Mouse (Mus musculus) liver, adult 10 weeks (tissue): ENCODE data around the gene Olfr205. TPM values are rescaled to one million over a fixed set of nuclear protein-coding genes. Genes with fewer than 3 reads are reported as not detected.

Experiments used
- polyA plus RNA-seq: library from polyadenylated mRNA; stranded (reverse); fragments of 350-450 nt; fragmentation: Illumina TruSeq; extraction: RNeasy Lipid Tissue Mini Kit (QIAGEN cat#74804); gene quantifications from one replicate; pipeline ENCODE4 v1.2.3, GENCODE M21; 2014; ENCODE audit warnings: low read depth, low replicate concordance

Olfr205 gene
- not detected for polyA plus RNA-seq

GRCm38 (mm10) chr16:59331038-59331437 lies at the start of gene Olfr205:
Gene Olfr205 (minus strand): TSS chr16:59331138.

DNA sequence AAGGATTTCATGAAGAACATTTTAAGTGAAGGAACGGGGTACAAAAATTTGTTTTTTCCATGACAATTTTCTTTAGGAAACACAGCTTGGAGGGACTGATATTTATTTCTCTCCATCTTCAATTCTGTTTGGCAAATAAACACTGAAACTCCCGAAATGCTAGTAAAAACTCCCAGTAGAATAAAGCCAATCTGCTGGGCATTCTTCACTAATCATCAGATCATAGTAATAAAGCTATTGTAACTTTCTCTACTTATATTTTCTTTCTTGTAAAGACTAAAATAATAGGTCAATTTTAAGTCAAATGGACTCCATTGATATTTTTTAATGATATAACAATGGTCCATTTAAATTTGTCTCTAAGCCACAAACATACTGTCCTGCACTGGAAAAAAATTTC lies 33.0 kb upstream of the Olfr205 start, which contains the start of gene Olfr209:
TSS of gene Olfr209 (minus strand) at position 101 of the 400 bp plus-strand sequence.

DNA sequence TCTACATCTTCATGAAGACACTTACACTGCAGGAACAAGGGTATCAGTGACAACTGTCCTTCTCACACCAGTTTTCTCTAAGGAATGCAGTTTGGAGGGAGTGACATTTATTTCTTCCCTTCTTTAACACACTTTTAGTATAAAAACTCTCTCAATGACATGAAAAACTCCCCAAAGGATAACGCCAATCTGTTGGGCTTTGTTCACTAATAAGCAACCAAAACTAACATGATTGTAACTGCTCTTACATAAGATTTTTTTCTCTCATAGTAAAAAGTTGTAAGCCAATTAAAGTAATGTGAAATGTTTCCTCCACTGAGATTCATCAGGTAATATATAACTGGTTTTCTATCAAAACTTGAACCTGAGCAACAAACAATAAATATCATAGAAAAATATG lies 18.2 kb upstream of the Olfr205 start, which contains the start of gene Olfr206:
TSS of gene Olfr206 (minus strand) at position 101 of the 400 bp plus-strand sequence.

GRCm38 (mm10) chr16:59318148-59318547 lies 12.8 kb downstream of the Olfr205 start, which contains the start of gene Olfr204:
Gene Olfr204 (minus strand): TSS chr16:59318248.

GRCm38 (mm10) chr16:59298581-59298980 lies 32.4 kb downstream of the Olfr205 start, which contains the start of gene Olfr203:
Gene Olfr203 (plus strand): TSS chr16:59298881.

DNA sequence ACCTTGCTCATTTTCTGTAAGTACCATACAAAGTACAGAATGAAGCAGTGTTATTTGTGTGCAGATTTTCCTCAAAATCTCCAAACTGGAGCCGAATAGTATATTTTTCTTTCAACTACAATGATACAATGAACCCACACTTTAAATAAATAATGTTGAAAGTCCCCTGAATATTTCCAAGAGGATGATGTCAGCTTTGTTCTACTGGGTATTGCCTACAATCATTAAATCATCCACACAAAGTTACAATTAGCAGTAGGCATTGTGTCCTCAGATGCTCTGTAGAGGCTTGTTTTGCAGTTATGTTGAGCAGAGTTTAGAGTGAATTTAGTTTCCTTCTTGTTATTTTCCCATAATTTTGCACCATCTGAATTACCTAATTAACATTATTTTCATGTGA lies 44.2 kb downstream of the Olfr205 start, which contains the start of gene Olfr202:
TSS of gene Olfr202 (minus strand) at position 101 of the 400 bp plus-strand sequence.

Other genes with a start within 250 kb of the Olfr205 start
- gene Olfr191, start 241.3 kb downstream of the Olfr205 start, polyA plus RNA-seq, result not detected
- gene Olfr193, start 219.3 kb downstream of the Olfr205 start, polyA plus RNA-seq, result not detected
- not detected for gene Olfr194, start 210.1 kb downstream of the Olfr205 start, polyA plus RNA-seq
- not detected for gene Olfr195, start 184.1 kb downstream of the Olfr205 start, polyA plus RNA-seq
- gene Olfr196, start 160.7 kb downstream of the Olfr205 start, polyA plus RNA-seq, result not detected
- not detected for gene Olfr198, start 127.6 kb downstream of the Olfr205 start, polyA plus RNA-seq
- not detected for gene Olfr199, start 111.4 kb downstream of the Olfr205 start, polyA plus RNA-seq
- not detected for gene Olfr201, start 58.5 kb downstream of the Olfr205 start, polyA plus RNA-seq
- not detected for gene Olfr202, start 44.3 kb downstream of the Olfr205 start, polyA plus RNA-seq
- not detected for gene Olfr203, start 32.3 kb downstream of the Olfr205 start, polyA plus RNA-seq
- gene Olfr204, start 12.9 kb downstream of the Olfr205 start, polyA plus RNA-seq, result not detected
- gene Olfr206, start 18.1 kb upstream of the Olfr205 start, polyA plus RNA-seq, result not detected
- not detected for gene Olfr209, start 32.9 kb upstream of the Olfr205 start, polyA plus RNA-seq
- not detected for gene Gabrr3, start 76.2 kb upstream of the Olfr205 start, polyA plus RNA-seq
- 20.5 TPM for gene Riox2, start 140.6 kb upstream of the Olfr205 start, polyA plus RNA-seq